Mouse (Mus musculus) liver, embryonic 16.5 days (tissue): Measurements from ENCODE around the gene Atpaf1. TPM values are rescaled to one million over a fixed set of nuclear protein-coding genes. Genes with fewer than 3 reads are reported as not detected.

Source experiments
- ATAC-seq: fragments of 200-750 bp; cut with Nextera tagmentation; 2 replicates; pipeline ENCODE4 v1.8.0; 2017; ENCODE audit warnings: low read depth, mild to moderate bottlenecking, moderate number of reproducible peaks, moderate library complexity
- H3K27ac ChIP-seq: fragments of 300-500 bp; sonication (generic); 2 replicates; pipeline ENCODE4 v1.5.1; 2014; ENCODE audit warnings: mild to moderate bottlenecking, low read length
- H3K27me3 ChIP-seq: fragments of 300-500 bp; sonication (generic); 2 replicates; pipeline ENCODE4 v1.6.1; 2014; ENCODE audit warnings: low read depth, low read length, mixed read lengths; ENCODE audit not compliant: control insufficient read depth, insufficient read depth
- H3K36me3 ChIP-seq: fragments of 300-500 bp; sonication (generic); 2 replicates; pipeline ENCODE4 v1.6.1; 2014; ENCODE audit warnings: mild to moderate bottlenecking; ENCODE audit not compliant: control insufficient read depth, insufficient read depth
- H3K4me1 ChIP-seq: fragments of 300-500 bp; sonication (generic); 2 replicates; pipeline ENCODE4 v1.6.1; 2014; ENCODE audit warnings: low read depth, low read length, mixed read lengths; ENCODE audit not compliant: control insufficient read depth
- H3K4me2 ChIP-seq: fragments of 300-500 bp; sonication (generic); 2 replicates; pipeline ENCODE4 v1.6.1; 2014; ENCODE audit warnings: low read depth, low read length, mixed read lengths
- H3K4me3 ChIP-seq: fragments of 300-500 bp; sonication (generic); 2 replicates; pipeline ENCODE4 v1.5.1; 2014; ENCODE audit warnings: low read depth, mild to moderate bottlenecking, low read length
- H3K9ac ChIP-seq: fragments of 300-500 bp; sonication (generic); 2 replicates; pipeline ENCODE4 v1.6.1; 2014; ENCODE audit warnings: low read depth, low read length
- H3K9me3 ChIP-seq: fragments of 300-500 bp; sonication (generic); replicated peaks from 2 replicates; pipeline ENCODE4 v1.6.1; 2016; ENCODE audit warnings: low read length; ENCODE audit not compliant: control insufficient read depth
- WGBS: fragments of 180-500 bp; shearing (Covaris S2); extraction: QIAGEN DNeasy Blood & Tissue Kit; methylation state at CpG from one replicate; pipeline ENCODE4 v1.1.7; 2014; ENCODE audit not compliant: insufficient replicate concordance; 5-methylcytosine and 5-hydroxymethylcytosine counted together
- polyA plus RNA-seq: library from polyadenylated mRNA; unstranded; fragments of >200 nt; fragmentation: Nextera tagmentation; extraction: Ambion mirVana; gene quantifications from 2 replicates; pipeline ENCODE4 v1.2.1, GENCODE M21; 2015

Atpaf1 gene
- polyA plus RNA-seq, 1 experiment from 2014 or later, result 12.7 TPM

DNA sequence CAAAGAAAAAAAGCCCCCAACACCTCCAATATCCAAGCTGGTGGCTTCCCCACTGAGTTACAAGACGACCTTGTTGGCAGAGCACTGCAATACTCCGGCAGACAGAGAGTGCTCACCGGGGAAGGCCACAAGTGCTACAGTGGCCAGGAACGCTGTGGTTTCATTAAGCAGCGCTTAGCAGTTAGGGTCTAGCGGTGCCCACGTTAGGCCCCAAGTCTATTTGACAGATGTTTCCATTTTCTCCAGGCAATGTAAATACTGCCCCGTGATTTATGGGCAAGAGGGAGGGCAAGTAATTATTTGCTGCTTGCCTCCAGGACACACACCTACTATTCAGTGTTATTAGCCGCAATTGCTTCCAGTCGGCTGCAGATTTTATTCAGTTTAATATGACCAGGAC lies 79.3 kb downstream of the Atpaf1 start:
- H3K27ac ChIP-seq, result no peak overlapping the region
- peaks cover 57% of the 10 kb centered on the region for H3K36me3 ChIP-seq
- WGBS, result 82% methylated on average over 10 of the region's 10 CpGs
- no peak for ATAC-seq
- no peaks in the 10 kb centered on the region for H3K9me3 ChIP-seq
- H3K9ac ChIP-seq, result no peak overlapping the region
- H3K4me1 ChIP-seq, result no peaks in the 10 kb centered on the region
- no peak overlapping the region for H3K4me2 ChIP-seq
- H3K27me3 ChIP-seq, result no peaks in the 10 kb centered on the region
- no peak overlapping the region for H3K4me3 ChIP-seq

Other genes starting within 250 kb of the Atpaf1 start
- gene Cyp4a31, start 221.2 kb upstream of the Atpaf1 start, polyA plus RNA-seq, result 0.83 and 1.7 TPM in 2 replicates
- gene Cyp4a32, start 183.8 kb upstream of the Atpaf1 start, polyA plus RNA-seq, result not detected in 2 replicates
- 3.9 and 4.5 TPM in 2 replicates for gene Cyp4b1, start 137.1 kb upstream of the Atpaf1 start, polyA plus RNA-seq
- gene Efcab14, start 47.1 kb upstream of the Atpaf1 start, polyA plus RNA-seq, result 10.0 and 10.9 TPM in 2 replicates
- gene Tex38, start 3.8 kb upstream of the Atpaf1 start, polyA plus RNA-seq, result 0.12 TPM in 1 of 2 replicates, not detected in the other
- 7.8 and 10.2 TPM in 2 replicates for gene Mob3c, start 43.3 kb downstream of the Atpaf1 start, polyA plus RNA-seq
- gene Mknk1, start 54.4 kb downstream of the Atpaf1 start, polyA plus RNA-seq, result 30.7 and 30.9 TPM in 2 replicates
- gene Kncn, start 99.6 kb downstream of the Atpaf1 start, polyA plus RNA-seq, result not detected in 2 replicates
- not detected in 2 replicates for gene 6430628N08Rik, start 105.9 kb downstream of the Atpaf1 start, polyA plus RNA-seq
- not detected in 2 replicates for gene Dmbx1, start 155.1 kb downstream of the Atpaf1 start, polyA plus RNA-seq
- gene Faah, start 233.1 kb downstream of the Atpaf1 start, polyA plus RNA-seq, result 12.2 and 14.5 TPM in 2 replicates